Mouse (Mus musculus) C2C12 (cell line): ENCODE results near the gene Olfr1135. TPM values are rescaled to one million over a fixed set of nuclear protein-coding genes. Genes with fewer than 3 reads are reported as not detected.

ENCODE experiments used
- H3K27me3 ChIP-seq: one replicate; pipeline ENCODE4 v1.6.1; 2011; ENCODE audit not compliant: control insufficient read depth, insufficient read depth, insufficient read length
- H3K36me3 ChIP-seq: one replicate; pipeline ENCODE4 v1.6.1; 2011; ENCODE audit not compliant: control insufficient read depth, insufficient read depth
- H3K4me3 ChIP-seq: one replicate; pipeline ENCODE4 v1.5.1; 2011; ENCODE audit warnings: mild to moderate bottlenecking, control low read depth; ENCODE audit not compliant: poor library complexity, insufficient read depth, severe bottlenecking
- H3K79me2 ChIP-seq: one replicate; pipeline ENCODE4 v1.6.1; 2011; ENCODE audit not compliant: control insufficient read depth, insufficient read depth
- H3K79me3 ChIP-seq: one replicate; pipeline ENCODE4 v1.6.1; 2011; ENCODE audit warnings: low read depth, control low read depth
- H3ac ChIP-seq: one replicate; pipeline ENCODE3; 2011; ENCODE audit warnings: low read depth; ENCODE audit not compliant: control insufficient read depth, insufficient read length
- CEBPB ChIP-seq: IDR thresholded peaks from one replicate; pipeline ENCODE4 v1.6.1; 2011; ENCODE audit warnings: low read depth, mild to moderate bottlenecking, control low read depth, moderate library complexity
- CTCF ChIP-seq: IDR thresholded peaks from one replicate; pipeline ENCODE4 v1.5.1; 2011; ENCODE audit not compliant: control insufficient read depth, insufficient read depth, insufficient read length
- FOSL1 ChIP-seq: IDR thresholded peaks from one replicate; pipeline ENCODE4 v1.8.0; 2011; ENCODE audit warnings: mild to moderate bottlenecking, low read length; ENCODE audit not compliant: poor library complexity, insufficient read depth, severe bottlenecking
- MAX ChIP-seq: IDR thresholded peaks from one replicate; pipeline ENCODE4 v1.6.1; 2011; ENCODE audit warnings: mild to moderate bottlenecking, control low read depth
- MYOD1 ChIP-seq: IDR thresholded peaks from one replicate; pipeline ENCODE4 v1.6.1; 2011; ENCODE audit warnings: low read depth; ENCODE audit not compliant: control insufficient read depth, insufficient read length
- MYOG ChIP-seq: IDR thresholded peaks from one replicate; pipeline ENCODE4 v1.6.1; 2011; ENCODE audit not compliant: control insufficient read depth, insufficient read length; ENCODE audit errors: extremely low read depth
- USF1 ChIP-seq: IDR thresholded peaks from one replicate; pipeline ENCODE4 v1.6.1; 2011; ENCODE audit warnings: low read depth, mild to moderate bottlenecking, control low read depth, moderate library complexity
- long read RNA-seq, 2 experiments: library from polyadenylated mRNA; unstranded; transcript quantifications; one replicate each; pipeline ENCODE4 v2.0.0; 2019 to 2020
- polyA plus RNA-seq: library from polyadenylated mRNA; unstranded; fragments of >200 nt; fragmentation: generic; extraction: Trizol; gene quantifications from one replicate; pipeline ENCODE4 v1.2.1, GENCODE M21; 2012; ENCODE audit warnings: missing spikeins

Gene Olfr1135
- not detected for polyA plus RNA-seq
- long read RNA-seq, experiment 1: 0 reads
- long read RNA-seq, experiment 2: 0 reads

DNA sequence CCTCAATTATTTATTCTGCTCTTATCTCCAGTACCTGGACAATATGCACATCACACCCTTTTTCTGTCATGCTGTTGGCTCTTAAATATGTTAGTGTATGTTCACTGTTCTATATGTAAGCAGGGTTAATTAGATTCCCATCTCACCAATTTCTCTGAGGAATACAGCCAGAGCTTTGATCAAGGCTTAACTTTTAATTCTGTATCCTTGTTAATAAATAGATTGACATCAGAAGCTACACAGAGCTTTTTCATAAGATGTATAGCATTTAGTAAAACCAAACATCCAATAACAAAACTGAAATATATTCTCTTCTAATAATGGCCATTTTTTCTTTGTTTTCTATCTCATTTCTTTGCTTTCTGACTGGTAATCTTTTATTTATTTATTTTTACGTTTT lies at the start of gene Olfr1135:
TSS of gene Olfr1135 (minus strand) at position 101 of the 400 bp plus-strand sequence.
- H3K4me3 ChIP-seq: no peak within 1 kb of the TSS
- H3ac ChIP-seq: no peak within 1 kb of the TSS
- no peaks in the 10 kb centered on the region for H3K36me3 ChIP-seq
- no peaks in the 10 kb centered on the region for H3K79me3 ChIP-seq
- TF ChIP-seq USF1 (no peak), CEBPB (no peak), FOSL1 (no peak), MYOD1 (no peak), MAX (no peak), MYOG (no peak), CTCF (no peak)
- no peaks in the 10 kb centered on the region for H3K79me2 ChIP-seq
- no peaks in the 10 kb centered on the region for H3K27me3 ChIP-seq

DNA sequence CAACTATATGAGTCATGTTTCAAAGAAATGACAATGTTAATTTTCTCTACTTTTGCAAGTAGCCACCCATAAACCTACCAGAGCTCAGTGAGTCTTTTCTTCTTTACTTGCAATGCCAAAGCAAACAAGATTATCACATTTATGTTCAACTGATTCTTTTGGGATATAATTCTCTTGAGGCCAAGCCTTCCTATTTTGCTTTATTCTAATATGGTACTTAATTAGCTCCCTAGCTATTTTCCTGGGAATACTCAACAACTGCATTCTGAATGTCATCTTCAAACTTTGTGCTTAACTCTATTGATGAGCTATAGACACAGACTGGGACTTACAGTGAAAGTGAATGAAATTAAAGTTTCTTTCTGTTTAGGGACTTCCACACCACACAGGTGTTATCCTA lies 39.6 kb upstream of the Olfr1135 start, which contains the start of gene Olfr1137:
TSS of gene Olfr1137 (minus strand) at position 101 of the 400 bp plus-strand sequence.
- Histone ChIP-seq H3K36me3 (no peaks in the 10 kb centered on the region), H3K4me3 (no peak within 1 kb of the TSS), H3K79me3 (no peaks in the 10 kb centered on the region), H3ac (no peak within 1 kb of the TSS), H3K27me3 (no peaks in the 10 kb centered on the region), H3K79me2 (no peaks in the 10 kb centered on the region)
- TF ChIP-seq FOSL1: no peak
- no peak for TF ChIP-seq CTCF
- no peak for TF ChIP-seq USF1
- no peak for TF ChIP-seq MAX
- no peak for TF ChIP-seq MYOG
- TF ChIP-seq MYOD1: no peak
- TF ChIP-seq CEBPB: no peak

GRCm38 (mm10) chr2:87693847-87694246 lies 20.4 kb upstream of the Olfr1135 start, which contains the start of gene Olfr1136:
TSS of gene Olfr1136 (minus strand) at chr2:87693947.
- Histone ChIP-seq H3K79me3 (no peaks in the 10 kb centered on the region), H3K36me3 (no peaks in the 10 kb centered on the region), H3K79me2 (no peaks in the 10 kb centered on the region), H3K4me3 (no peak within 1 kb of the TSS), H3ac (no peak within 1 kb of the TSS), H3K27me3 (no peaks in the 10 kb centered on the region)
- TF ChIP-seq FOSL1 (no peak), CTCF (no peak), MAX (no peak), USF1 (no peak), CEBPB (no peak), MYOD1 (no peak)

GRCm38 (mm10) chr2:87658360-87658759 lies 15.1 kb downstream of the Olfr1135 start, which contains the start of gene Olfr1134:
TSS of gene Olfr1134 (minus strand) at chr2:87658460.
- TF ChIP-seq MYOD1 (no peak), CTCF (no peak), MAX (no peak), USF1 (no peak), CEBPB (no peak), MYOG (no peak), FOSL1 (no peak)
- H3ac ChIP-seq: no peak within 1 kb of the TSS
- no peaks in the 10 kb centered on the region for H3K27me3 ChIP-seq
- no peaks in the 10 kb centered on the region for H3K36me3 ChIP-seq
- H3K79me2 ChIP-seq: no peaks in the 10 kb centered on the region
- no peaks in the 10 kb centered on the region for H3K79me3 ChIP-seq
- no peak within 1 kb of the TSS for H3K4me3 ChIP-seq

GRCm38 (mm10) chr2:87647274-87647673 lies 26.2 kb downstream of the Olfr1135 start, which contains the start of gene Olfr1133:
TSS of gene Olfr1133 (minus strand) at chr2:87647374.
- Histone ChIP-seq H3K79me3 (no peaks in the 10 kb centered on the region), H3K4me3 (no peak within 1 kb of the TSS), H3ac (no peak within 1 kb of the TSS), H3K79me2 (no peaks in the 10 kb centered on the region), H3K36me3 (no peaks in the 10 kb centered on the region), H3K27me3 (no peaks in the 10 kb centered on the region)
- TF ChIP-seq CEBPB: no peak
- no peak for TF ChIP-seq FOSL1
- no peak for TF ChIP-seq MYOG
- no peak for TF ChIP-seq CTCF
- TF ChIP-seq MAX: no peak
- TF ChIP-seq MYOD1: no peak
- no peak for TF ChIP-seq USF1

DNA sequence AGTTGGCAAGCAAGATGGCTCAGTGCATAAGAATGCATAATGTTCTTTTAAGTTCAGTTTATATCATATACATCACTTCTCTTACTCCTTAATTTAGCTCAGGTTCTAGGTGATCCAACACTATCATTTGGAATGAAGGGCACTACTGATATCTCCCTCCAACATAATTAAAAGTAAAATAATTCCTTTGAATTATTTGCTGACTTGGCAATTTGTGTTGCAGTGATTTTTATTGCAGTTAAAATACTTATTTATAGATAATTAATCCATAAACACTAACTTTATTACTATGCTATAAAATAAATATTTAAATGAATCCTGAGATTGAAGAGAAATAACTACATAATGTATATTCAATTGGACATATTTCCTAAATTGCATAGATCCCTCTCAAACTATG lies 31.0 kb downstream of the Olfr1135 start:
- Histone ChIP-seq H3ac (no peak overlapping the region), H3K79me3 (no peaks in the 10 kb centered on the region), H3K79me2 (no peaks in the 10 kb centered on the region), H3K4me3 (no peak overlapping the region), H3K27me3 (no peaks in the 10 kb centered on the region), H3K36me3 (no peaks in the 10 kb centered on the region)
- TF ChIP-seq MYOD1 (no peak), MAX (no peak), MYOG (no peak), USF1 (no peak), CTCF (no peak), FOSL1 (no peak), CEBPB (no peak)
